Mouse (Mus musculus) megakaryocyte, embryonic 14.5 days (primary cell): ENCODE measurements at regions not wholly inside any gene's neighbourhood (a gene's known extent, or its start where the extent isn't known, plus 50 kb on each side); places are given as distances from the start of the nearest gene placed in this dataset.

ENCODE experiments used
- FLI1 ChIP-seq: IDR thresholded peaks from 2 replicates; pipeline ENCODE4 v1.6.1; 2012; ENCODE audit warnings: low read length, inconsistent platforms, mixed read lengths
- GATA1 ChIP-seq: IDR thresholded peaks from 3 replicates; pipeline ENCODE4 v1.6.1; 2012; ENCODE audit warnings: mixed read lengths, low read length, inconsistent platforms, borderline replicate concordance

DNA sequence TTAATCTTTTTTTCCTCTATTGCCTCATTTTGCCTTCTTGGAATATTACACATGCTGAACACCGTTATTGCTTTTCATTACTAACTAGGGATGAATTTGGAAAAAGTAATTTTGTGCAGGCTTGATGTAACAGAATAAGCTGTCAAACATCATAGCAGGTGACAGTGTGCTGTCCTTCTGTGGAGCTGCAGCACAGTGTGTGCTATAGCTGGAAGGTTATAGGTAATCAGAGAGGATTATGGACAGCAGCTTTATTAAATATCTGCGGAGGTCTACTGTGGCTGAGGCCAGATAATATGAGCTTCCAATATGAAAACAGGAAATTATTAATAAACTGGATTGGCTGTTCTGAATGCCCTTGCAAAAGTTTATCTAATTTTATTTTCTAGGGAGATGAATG, 431.9 kb downstream of the Gm8797 start:
- no peak for TF ChIP-seq GATA1
- TF ChIP-seq FLI1: no peak
